Mouse (Mus musculus) intestine, postnatal 0 days (tissue): ENCODE results near the gene Prm1. TPM values are rescaled to one million over a fixed set of nuclear protein-coding genes. Genes with fewer than 3 reads are reported as not detected.

Source experiments
- ATAC-seq: fragments of 200-750 bp; cut with Nextera tagmentation; 2 replicates; pipeline ENCODE4 v1.8.0; 2017; ENCODE audit warnings: mild to moderate bottlenecking, moderate TSS enrichment, moderate library complexity
- H3K27ac ChIP-seq: fragments of 300-500 bp; sonication (generic); 2 replicates; pipeline ENCODE4 v1.5.1; 2014; ENCODE audit warnings: mild to moderate bottlenecking, low read depth, low read length, moderate library complexity
- H3K27me3 ChIP-seq: fragments of 300-500 bp; sonication (generic); replicated peaks from 2 replicates; pipeline ENCODE4 v1.6.1; 2014; ENCODE audit warnings: low read length, mixed read lengths; ENCODE audit not compliant: control insufficient read depth, insufficient read depth
- H3K36me3 ChIP-seq: fragments of 300-500 bp; sonication (generic); 2 replicates; pipeline ENCODE4 v1.6.1; 2014; ENCODE audit warnings: mild to moderate bottlenecking, moderate library complexity; ENCODE audit not compliant: control insufficient read depth, insufficient read depth
- H3K4me1 ChIP-seq: fragments of 300-500 bp; sonication (generic); replicated peaks from 2 replicates; pipeline ENCODE4 v1.6.1; 2014; ENCODE audit warnings: antibody characterized with exemption, low read length, mixed read lengths; ENCODE audit not compliant: control insufficient read depth, insufficient read depth
- H3K4me2 ChIP-seq: fragments of 300-500 bp; sonication (generic); replicated peaks from 2 replicates; pipeline ENCODE4 v1.6.1; 2014; ENCODE audit warnings: low read depth, mild to moderate bottlenecking, moderate library complexity
- H3K4me3 ChIP-seq: fragments of 300-500 bp; sonication (generic); 2 replicates; pipeline ENCODE4 v1.5.1; 2014; ENCODE audit warnings: low read depth, low read length
- H3K9ac ChIP-seq: fragments of 300-500 bp; sonication (generic); 2 replicates; pipeline ENCODE4 v1.6.1; 2014; ENCODE audit warnings: mild to moderate bottlenecking, low read depth, low read length
- H3K9me3 ChIP-seq: fragments of 300-500 bp; sonication (generic); 2 replicates; pipeline ENCODE4 v1.6.1; 2016; ENCODE audit warnings: mixed run types; ENCODE audit not compliant: control insufficient read depth
- CTCF ChIP-seq: sonication (generic); IDR thresholded peaks from 2 replicates; pipeline ENCODE4 v1.5.1; 2016; ENCODE audit warnings: low read depth, mild to moderate bottlenecking, control low read depth, antibody characterized with exemption, moderate library complexity
- WGBS: fragments of 180-500 bp; shearing (Covaris S2); extraction: QIAGEN DNeasy Blood & Tissue Kit; methylation state at CpG from one replicate; pipeline ENCODE4 v1.1.7; 2014; 5-methylcytosine and 5-hydroxymethylcytosine counted together
- polyA plus RNA-seq: library from polyadenylated mRNA; unstranded; fragments of >200 nt; fragmentation: Nextera tagmentation; extraction: Ambion mirVana; gene quantifications from 2 replicates; pipeline ENCODE4 v1.2.1, GENCODE M21; 2015

Prm1 gene
- polyA plus RNA-seq, 1 experiment from 2014 or later: not detected

DNA sequence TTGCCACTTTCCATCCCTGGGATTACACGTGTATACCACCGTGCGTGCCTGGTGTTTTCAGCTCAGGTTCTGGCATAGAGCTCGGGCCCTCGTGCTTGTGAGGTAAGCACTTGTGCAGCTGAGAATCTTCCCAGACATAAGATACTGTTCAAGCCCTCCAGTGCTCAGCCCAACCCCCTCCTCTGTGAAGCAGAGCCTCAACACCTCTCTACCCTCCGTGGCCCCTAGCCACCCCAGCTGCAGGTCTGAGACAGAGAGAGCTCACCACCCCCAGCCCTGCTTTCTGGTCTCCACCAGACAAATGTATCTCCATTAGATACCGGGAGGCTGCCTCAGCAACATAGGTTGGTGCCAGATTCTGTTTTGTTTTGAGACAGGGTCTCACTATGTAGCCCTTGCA, 56.4 kb downstream of the Prm1 start:
- no peaks in the 10 kb centered on the region for H3K9me3 ChIP-seq
- no peak overlapping the region for H3K4me2 ChIP-seq
- no peaks in the 10 kb centered on the region for H3K27me3 ChIP-seq
- no peak for TF ChIP-seq CTCF
- H3K4me1 ChIP-seq: 0 out of 2 replicates have a peak, but pooled peaks cover 4% of the 10 kb centered on the region
- no peak overlapping the region for H3K27ac ChIP-seq
- ATAC-seq: no peak
- H3K4me3 ChIP-seq: no peak overlapping the region
- 31% methylated on average over 7 of the region's 7 CpGs for WGBS
- H3K36me3 ChIP-seq: no peaks in the 10 kb centered on the region
- no peak overlapping the region for H3K9ac ChIP-seq

Other genes with a start within 250 kb of the Prm1 start
- 3.8 and 4.0 TPM in 2 replicates for gene Socs1, start 20.3 kb downstream of the Prm1 start, polyA plus RNA-seq
- gene Tnp2, start 17.2 kb downstream of the Prm1 start, polyA plus RNA-seq: not detected in 2 replicates
- gene Prm3, start 14.9 kb downstream of the Prm1 start, polyA plus RNA-seq: not detected in 2 replicates
- not detected in 2 replicates for gene Prm2, start 9.7 kb downstream of the Prm1 start, polyA plus RNA-seq
- gene Gm11172, start 7.1 kb upstream of the Prm1 start, polyA plus RNA-seq: not detected in 2 replicates
- 0.53 and 0.88 TPM in 2 replicates for gene Rmi2, start 29.2 kb upstream of the Prm1 start, polyA plus RNA-seq